Mouse (Mus musculus) layer of hippocampus, postnatal 10 days (tissue): ENCODE results near the gene Tbccd1. TPM values are rescaled to one million over a fixed set of nuclear protein-coding genes. Genes with fewer than 3 reads are reported as not detected.

ENCODE experiments used
- DNase-seq, 2 experiments: peaks; one replicate each; pipeline ENCODE4 v3.0.0; 2021; ENCODE audit warnings: low spot score in 2 of 2
- total RNA-seq, 2 experiments: library from RNA; stranded (reverse); gene quantifications; 2 replicates each; pipeline ENCODE4 v1.2.3; 2021

The Tbccd1 gene
- total RNA-seq, 2 experiments from 2014 or later: 12.2 to 14.4 TPM

DNA sequence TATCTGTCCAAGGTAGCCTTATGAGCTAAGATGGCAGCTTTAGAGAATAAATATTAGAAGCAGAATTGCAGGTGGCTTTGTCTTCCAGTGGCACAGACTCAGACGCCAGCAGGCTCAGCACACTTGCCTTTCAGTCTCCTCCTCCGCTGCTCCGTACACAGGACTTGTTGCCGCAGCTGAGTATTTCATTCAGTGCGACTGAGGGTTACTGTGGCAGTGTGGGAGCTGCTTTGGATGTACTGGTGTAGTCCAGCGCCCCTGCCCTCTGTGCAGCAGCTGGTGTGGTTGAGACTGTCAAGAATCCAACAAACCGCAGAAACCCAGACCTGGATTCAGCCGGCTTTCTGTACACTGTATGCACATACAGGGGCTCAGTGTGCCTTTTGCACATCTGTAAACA lies 14.9 kb upstream of the Tbccd1 start:
- no peak for DNase-seq

- no peak for DNase-seq
Observed at GRCm38 (mm10) chr16:22856773-22857172, 696 bp downstream of the Tbccd1 start.

- no peak for DNase-seq
Observed at GRCm38 (mm10) chr16:22852709-22853108, 4.8 kb downstream of the Tbccd1 start.

DNA sequence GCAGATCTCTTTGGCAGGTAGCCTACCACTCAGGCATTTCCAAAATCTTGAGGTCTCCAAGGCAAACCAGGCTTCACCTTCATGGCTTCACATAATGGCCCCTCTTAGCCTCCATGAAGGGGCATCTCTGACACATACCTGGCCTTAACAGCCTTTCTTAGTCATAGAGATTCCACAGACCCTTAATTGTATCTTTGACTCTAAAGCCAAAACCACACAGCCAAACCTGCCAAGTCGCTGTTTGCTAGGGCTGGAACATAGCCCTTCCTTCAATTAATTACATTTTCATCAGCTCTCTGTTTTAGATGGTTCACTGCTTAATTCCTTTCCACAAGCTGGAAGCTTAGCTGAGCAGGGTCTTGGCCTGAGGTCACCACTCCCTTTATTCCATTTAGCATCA lies 9.1 kb downstream of the Tbccd1 start:
- DNase-seq: no peak

DNA sequence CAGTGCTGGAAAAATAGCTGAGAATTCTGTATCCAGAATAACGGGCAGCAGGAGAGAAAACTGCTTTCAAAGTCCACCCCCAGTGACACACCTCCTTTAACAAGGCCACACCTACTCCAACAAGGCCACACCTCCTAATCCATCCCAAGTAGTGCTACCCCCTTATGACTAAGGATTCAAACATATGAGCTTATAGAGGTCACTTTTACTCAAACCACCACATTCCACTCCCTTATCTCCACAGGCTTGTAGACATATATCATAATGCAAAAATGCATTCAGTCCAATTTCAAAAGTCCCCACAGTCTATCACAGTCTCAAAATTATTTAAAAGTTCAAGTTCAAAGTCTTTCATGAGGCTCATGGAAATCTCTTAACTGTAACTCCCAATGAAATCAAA lies 9.8 kb downstream of the Tbccd1 start:
- DNase-seq: no peak

GRCm38 (mm10) chr16:22845481-22845880 lies 12.0 kb downstream of the Tbccd1 start:
- DNase-seq: no peak

GRCm38 (mm10) chr16:22844834-22845233 lies 12.6 kb downstream of the Tbccd1 start:
- DNase-seq: no peak

DNA sequence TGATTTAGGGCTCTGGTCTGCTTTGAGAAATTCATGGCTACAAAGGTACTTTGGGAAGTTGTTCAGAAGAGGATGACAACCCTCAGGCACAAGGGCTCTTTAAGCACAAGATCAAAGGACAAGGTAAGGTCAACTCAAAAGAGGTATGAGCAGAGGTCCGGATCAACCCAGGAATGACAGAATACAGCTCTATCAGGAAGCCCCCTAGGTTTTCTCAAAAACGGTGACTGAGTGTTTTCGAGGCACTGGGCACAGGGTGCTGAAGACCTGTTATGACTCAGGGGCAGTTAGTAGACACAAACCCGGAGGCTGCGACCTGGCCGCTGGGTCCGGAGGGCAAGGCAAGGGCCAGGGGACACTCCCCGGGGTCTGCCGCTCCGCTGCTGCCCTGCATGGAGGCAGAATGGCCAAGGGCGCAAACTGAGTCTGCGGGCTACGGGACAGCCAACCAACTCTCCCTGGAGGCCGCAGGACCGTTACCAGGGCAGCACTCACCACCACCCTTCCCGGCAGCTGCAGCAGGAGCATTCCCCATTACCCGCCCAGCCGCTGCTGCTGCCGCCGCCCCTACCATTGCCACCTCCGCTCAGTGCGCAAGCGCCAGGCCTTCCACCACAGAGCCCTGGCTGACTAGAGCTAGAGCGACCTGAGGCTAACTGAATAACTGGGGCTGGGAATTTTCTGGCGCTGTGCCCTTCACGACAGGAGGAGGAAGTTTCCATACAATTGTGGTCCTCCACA lies 13.2 kb downstream of the Tbccd1 start:
- DNase-seq: peak; percentile 70 to 82

- DNase-seq: no peak
Observed at GRCm38 (mm10) chr16:22842871-22843270, 14.6 kb downstream of the Tbccd1 start.

DNA sequence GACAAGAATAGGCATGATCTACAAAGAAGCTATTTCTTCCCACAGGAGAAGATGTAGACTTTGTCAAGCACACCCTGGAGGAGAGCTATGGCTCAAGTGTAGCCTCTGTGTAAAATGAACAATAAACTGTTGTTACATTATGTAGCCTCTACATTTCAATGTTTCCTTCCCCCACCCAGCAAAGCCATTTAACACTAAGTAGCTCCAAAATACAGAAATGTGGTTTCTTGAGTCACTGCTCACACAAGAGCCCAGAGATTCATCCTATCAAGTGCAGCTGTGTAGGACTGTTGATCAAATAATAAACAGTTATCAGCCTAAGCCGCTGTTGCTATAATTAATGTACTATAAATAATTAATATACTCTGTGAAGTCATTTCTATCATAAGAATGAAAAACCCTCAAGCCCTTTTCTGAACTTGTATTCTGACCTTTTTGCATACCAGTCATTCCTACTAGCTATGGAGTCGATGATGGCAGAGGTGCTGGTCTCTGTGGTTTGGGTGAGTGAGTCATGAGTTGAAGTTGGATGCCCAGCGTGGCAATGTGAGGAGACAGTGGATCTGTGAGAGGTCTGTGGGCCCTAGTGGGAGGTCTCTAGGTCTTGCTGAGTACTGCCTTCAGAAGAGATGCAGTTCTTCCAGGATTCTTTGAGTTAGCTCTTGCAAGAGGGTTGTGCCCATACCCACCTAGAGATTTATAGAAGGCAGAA lies 18.2 kb downstream of the Tbccd1 start:
- DNase-seq: no peak

DNA sequence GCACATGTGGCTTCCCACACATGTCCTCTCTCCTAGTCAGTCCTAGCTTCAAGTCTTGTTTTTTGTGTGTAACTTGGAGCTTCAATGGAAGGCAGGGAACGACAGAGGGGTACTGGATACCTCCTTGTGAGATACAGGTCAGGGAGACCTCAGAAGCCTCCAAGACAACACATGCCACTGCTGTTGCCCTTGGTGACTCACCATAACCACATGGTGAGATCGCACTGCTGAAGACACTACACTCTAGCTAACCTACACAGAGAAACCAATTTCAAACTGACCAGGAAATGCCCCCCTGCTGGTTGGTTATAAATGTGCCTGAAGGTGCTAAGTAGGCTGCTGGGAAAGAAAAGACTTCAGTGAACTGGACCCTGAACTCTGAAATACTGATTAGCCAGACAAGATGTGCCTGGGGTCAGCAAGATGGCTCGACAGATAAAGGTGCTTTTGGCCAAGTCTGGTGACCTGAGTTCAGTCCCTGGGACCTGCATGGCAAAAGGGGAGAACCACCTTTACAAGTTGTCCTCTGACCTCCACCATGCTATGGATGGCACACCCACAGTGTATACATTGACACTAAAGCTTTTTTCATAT lies 24.4 kb downstream of the Tbccd1 start:
- no peak for DNase-seq

DNA sequence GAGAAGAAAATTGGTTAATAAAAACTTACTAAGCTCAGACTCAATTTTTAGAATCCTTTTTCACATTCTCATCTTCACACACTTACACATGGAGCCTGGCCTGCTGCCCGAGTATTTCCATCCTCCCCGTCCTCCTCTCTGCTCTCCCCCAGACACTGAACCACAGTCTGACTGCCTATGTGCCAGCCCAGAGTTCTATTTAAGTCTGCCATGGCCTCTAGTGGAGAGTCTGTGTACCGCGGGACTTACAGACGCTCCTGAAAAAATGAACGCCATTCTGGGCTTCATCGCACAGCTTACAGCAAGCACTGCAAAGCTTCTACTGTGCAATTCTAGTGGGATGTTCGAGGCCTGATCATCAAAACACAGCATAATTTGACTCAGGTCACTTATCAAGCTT lies 36.7 kb downstream of the Tbccd1 start:
- DNase-seq: peak; percentile 21 to 47

- no peak for DNase-seq
Observed at GRCm38 (mm10) chr16:22811477-22811876, 46.0 kb downstream of the Tbccd1 start, which contains the start of gene Crygs. Gene Crygs, minus strand, starts transcription at chr16:22811577.

DNA sequence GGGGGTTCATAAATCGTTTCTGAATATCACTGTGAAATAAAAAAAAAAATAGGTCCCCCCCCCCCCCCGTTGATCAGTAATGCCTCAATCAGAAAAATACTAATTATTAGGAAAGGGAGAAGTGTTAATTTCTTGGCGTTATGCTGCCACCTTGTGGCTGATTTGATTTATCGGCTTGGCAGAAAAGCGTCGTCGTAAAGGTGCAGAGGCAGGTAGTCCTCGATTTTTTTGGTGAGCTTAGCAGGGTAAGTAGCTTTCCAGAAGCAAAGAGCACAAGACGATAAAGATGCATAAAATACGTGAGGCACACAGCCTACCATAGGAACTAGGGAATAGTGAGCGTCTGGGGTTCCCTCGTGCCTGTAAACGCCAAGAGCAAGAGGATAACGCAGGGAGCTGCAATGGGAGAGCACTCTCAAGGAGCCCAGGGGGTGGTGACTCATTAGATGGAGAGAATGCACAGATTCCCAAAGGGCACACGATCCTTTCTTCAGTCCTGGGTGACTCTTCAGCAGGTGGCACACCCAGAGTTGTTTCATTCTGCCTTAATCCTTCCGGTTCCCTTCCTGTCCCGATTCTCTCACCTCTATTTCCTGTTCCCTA lies 49.9 kb downstream of the Tbccd1 start:
- DNase-seq: peak; percentile 69 to 71

GRCm38 (mm10) chr16:22802786-22803185 lies 54.7 kb downstream of the Tbccd1 start:
- no peak for DNase-seq

DNA sequence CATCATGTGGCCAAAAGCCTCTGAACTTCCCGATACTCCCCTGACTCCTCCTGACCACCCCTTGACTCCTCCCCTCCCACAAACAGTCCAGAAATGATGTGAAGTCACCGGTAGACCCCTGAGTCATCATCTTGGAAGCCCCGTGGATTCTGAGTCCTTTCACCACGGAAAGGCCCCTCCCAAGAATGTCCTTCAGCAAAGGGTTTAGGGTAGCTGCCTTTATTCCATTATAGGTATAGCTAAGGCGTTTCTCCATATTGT lies 56.7 kb downstream of the Tbccd1 start:
- no peak for DNase-seq

GRCm38 (mm10) chr16:22800026-22800848 lies 57.2 kb downstream of the Tbccd1 start:
- DNase-seq: no peak

- DNase-seq: no peak
Observed at GRCm38 (mm10) chr16:22798520-22798919, 58.9 kb downstream of the Tbccd1 start.

GRCm38 (mm10) chr16:22797521-22797920 lies 59.9 kb downstream of the Tbccd1 start:
- peak in 1 of 2 experiments; percentile 31 for DNase-seq

DNA sequence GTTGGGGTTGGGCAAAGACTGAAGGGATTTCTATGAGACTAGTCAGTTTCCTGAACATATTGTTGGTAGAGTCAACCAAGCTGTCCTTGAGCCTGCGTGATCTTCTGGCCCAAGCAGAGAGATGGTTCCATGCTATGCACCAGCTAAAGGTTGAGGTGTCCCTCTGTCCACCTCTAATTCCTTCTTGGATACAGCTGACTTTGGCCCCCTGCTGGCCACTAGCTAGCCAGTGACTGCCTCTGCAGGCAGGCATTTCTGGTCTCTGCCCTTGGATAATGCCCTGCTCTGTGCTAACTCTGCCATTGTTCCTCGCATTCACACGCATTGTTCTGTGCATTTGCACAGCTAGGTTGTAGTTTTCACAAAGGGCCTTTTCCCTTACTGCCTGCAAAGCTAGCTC lies 62.0 kb downstream of the Tbccd1 start:
- no peak for DNase-seq

DNA sequence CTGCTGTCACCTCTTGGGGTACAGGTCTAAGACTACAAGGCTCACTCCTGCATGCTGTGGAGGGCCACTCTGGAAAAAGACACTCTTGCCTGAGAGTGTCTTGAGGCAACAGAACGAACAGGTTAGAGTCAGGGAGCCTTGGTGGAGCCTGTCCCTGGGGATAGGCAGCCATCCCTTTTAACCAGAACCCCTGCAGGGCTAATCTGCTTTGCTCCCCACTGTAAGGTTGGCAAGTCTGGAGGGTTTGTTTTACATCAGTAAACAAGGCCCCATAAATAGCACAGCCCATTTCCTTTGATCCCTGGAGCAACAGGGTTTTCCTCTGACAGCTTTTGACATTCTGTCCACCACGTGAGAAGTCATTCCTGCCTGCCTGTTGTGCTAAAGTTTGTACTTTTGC lies 66.2 kb downstream of the Tbccd1 start:
- DNase-seq: no peak
